Mouse (Mus musculus) ES-E14 (cell line): ENCODE data around the gene Rgs10.

Experiments
- CHD2 ChIP-seq: IDR thresholded peaks from 2 replicates; pipeline ENCODE4 v1.6.1; 2014; ENCODE audit warnings: mild to moderate bottlenecking, low read depth, low read length, inconsistent platforms
- ZNF384 ChIP-seq: IDR thresholded peaks from 2 replicates; pipeline ENCODE4 v1.6.1; 2012; ENCODE audit warnings: low read depth, low read length, inconsistent platforms

GRCm38 (mm10) chr7:128392972-128393314 is 25.6 kb downstream of the Rgs10 start:
- no peak for TF ChIP-seq CHD2
- TF ChIP-seq ZNF384: no peak
